Mouse (Mus musculus) CD4-positive, CD25-positive, alpha-beta regulatory T cell, adult 9 weeks (primary cell): Measurements from ENCODE around the gene Trub2. TPM values are rescaled to one million over a fixed set of nuclear protein-coding genes. Genes with fewer than 3 reads are reported as not detected.

ENCODE experiments used
- polyA plus RNA-seq: library from polyadenylated mRNA; unstranded; fragments of 100-300 nt; shearing (Covaris generic); gene quantifications from one replicate; pipeline ENCODE4 v1.2.1, GENCODE M21; 2017

The Trub2 gene
- 42.3 TPM for polyA plus RNA-seq

DNA sequence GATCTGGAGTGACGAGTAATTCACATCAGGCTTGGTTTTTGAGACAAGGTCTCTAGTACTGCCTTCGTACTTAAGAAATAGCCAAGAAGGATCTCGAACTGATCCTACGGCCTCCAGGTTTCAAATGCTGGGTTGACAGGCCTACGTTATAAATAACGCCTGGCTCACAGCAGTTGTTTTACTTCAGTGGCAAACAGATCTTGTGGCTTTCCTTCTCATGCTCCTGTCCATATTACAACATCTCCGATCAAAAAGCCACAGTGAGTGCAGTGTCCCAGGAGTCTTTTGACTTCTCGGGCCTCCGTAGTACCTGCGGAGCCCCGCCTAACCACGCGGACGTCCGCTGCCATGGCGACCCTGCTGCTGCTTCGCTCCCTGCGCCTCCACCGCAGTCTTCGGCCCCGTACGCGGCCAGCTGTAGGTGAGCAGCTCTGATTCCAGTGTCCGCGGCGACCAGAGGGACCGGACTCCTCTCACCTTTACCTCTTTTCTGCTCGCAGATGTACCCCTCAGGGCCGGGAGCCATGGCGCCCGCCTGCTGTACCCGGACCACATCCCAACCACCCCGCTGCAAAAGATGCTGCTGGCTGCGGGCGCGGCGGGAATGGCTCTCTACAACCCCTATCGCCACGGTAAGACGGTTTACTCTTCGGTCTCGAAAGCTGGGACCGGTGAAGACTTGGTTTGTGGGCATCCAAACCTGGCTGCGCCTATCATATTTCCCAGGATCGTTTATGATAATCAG, at the start of gene Trub2:
TSS of gene Trub2 (minus strand) at position 566 of the 745 bp plus-strand sequence.

DNA sequence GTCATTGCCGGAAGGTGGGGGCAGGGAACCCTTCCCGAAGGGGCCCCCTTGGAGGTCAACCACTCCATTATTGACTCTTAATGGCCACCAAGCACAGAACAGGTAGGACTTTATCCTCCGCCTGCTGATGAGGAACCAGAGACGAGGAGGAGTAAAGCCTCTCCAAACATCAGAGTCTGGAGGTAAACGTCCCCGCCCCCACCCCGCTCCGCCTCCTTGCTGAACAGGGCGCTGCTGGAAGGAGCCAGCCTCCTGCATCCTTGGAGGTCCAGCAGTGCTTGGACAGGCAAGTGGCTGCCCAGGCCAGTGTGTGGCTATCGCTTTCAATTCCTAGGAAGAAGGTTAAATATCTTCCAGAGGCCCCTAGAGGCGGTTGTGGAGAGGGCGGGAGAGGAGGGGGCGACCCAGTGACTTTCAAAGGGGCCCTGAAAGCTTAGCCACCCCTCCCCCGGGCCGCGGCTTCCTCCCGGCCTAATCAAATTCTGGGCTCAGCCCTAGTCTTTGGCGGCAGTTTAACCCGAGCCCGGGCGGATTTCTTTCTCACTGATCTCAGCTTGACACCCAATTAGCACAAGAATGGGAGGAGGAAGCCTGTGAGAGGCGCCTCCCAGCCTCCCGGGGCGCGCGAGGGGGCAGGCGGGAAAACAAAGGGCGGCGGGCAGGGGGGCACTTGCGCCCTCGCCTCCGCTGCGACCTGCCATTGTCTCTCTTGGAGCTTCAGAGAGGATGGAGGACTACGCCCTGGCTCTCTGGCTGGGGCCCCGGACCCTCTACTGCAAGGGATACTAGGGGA, 31.9 kb upstream of the Trub2 start, which contains the start of gene Urm1:
TSS of gene Urm1 (plus strand) at position 51 of the 793 bp plus-strand sequence.

DNA sequence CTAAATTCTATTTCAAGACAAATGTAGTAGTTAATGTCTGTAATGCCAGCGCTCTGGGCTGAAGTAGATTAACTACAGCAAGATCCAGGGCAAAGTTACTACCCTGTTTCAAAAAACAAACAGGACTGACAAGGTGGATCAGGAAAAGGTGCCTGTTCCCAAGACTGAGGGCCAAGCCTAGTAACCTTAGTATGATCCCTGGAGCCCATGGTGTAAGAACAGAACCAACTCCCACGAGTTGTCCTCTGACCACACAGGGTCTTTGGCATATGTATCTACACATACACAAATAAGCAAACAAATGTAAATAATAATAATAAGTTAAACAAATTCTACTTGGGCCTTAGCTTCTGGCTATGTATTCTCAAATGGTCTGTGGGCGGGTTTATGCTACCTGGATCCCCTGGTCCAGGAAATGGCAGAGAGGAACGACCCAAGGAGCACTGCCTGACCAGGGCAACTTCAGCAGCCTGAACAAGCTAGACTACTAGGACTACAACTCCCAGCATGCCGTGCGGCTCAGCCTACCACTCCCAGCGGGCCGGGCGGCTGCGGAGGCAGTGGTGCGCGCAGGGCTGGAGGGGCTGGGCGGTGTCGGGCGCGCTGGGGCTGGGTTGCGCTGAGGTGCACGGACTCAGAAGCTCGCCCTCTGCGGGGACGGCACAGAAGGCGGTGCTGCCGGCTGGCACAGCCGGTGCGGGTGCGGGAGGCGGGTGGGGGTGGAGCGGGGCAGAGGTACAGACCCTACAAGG, 13.9 kb upstream of the Trub2 start, which contains the start of gene Slc27a4:
TSS of gene Slc27a4 (plus strand) at position 560 of the 752 bp plus-strand sequence.

DNA sequence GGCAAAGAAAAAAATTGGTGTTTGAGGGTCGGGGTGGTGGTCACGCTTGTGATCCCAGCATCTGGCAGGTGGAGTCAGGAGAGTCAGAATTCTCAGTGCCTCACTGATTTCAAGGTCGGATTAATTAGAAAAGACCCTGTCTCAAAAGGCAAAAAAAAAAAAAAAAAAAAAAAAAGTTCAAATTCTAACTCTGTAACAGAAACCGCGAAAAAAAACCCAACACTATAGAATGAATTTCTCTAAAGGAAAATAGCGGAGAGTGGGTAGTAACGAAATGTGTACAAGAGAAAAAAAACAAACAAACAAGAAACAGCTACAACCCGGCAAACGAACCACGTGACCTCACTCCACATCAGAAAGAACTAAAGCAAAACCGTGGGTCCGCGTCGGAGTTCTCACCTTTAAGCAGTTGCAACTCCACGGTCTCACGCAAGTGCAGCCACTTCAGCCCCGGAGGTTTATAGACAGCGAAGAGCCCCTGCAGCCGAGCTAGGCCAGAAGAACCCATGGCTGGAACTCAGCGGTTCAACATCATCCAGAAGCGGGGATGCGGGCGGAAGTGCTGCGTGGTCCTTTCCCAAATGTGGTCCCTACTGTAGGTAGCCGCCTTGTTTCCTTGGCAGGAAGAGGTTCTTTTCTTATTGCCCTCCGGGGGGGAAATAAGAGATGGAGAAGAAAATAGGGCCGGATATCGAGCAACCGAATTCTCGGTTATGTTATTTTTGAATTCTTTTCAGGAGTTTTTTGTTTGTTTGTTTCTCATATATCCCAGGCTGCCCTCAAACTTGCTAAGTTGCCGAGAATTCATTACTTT, 991 bp downstream of the Trub2 start, which contains the start of gene Coq4:
TSS of gene Coq4 (plus strand) at position 390 of the 814 bp plus-strand sequence.

DNA sequence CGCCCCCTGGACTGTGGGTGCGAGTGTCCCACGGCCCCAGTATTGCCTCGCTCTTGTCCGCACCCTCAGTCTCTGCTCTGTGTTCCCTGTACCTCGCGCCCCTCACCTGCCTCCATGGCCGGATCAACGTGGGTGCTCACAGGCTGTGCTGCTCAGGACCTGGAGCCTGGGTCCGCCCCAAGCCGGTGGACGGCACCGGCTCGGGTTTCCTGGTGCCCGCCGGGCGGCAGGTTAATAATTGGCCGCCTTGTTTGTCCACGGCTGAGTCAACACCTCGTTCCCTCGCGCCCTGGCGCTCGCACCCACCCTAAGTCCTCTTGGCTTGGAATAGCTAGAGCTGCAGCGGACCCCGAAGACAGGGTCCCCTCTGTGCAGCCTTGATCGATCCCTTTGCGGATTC, 36.8 kb downstream of the Trub2 start, which contains the start of gene Gm13420:
TSS of gene Gm13420 (minus strand) at position 189 of the 400 bp plus-strand sequence.

Other genes starting within 250 kb of the Trub2 start
- 7.7 TPM for gene Rapgef1, start 168.8 kb downstream of the Trub2 start, polyA plus RNA-seq
- gene Gm13420, start 36.8 kb downstream of the Trub2 start, polyA plus RNA-seq, result not detected
- gene Gm13547, start 29.2 kb downstream of the Trub2 start, polyA plus RNA-seq, result not detected
- 9.7 TPM for gene Coq4, start 1.0 kb downstream of the Trub2 start, polyA plus RNA-seq
- 2.3 TPM for gene Slc27a4, start 14.1 kb upstream of the Trub2 start, polyA plus RNA-seq
- 25.6 TPM for gene Urm1, start 31.6 kb upstream of the Trub2 start, polyA plus RNA-seq
- gene Cercam, start 80.7 kb upstream of the Trub2 start, polyA plus RNA-seq, result 0.66 TPM
- 84.6 TPM for gene Odf2, start 100.7 kb upstream of the Trub2 start, polyA plus RNA-seq
- 79.3 TPM for gene Gle1, start 146.9 kb upstream of the Trub2 start, polyA plus RNA-seq
- gene Sptan1, start 177.1 kb upstream of the Trub2 start, polyA plus RNA-seq, result 126 TPM